Mouse (Mus musculus) heart, postnatal 25 days (tissue): ENCODE data around the gene Ptgdr2. TPM values are rescaled to one million over a fixed set of nuclear protein-coding genes. Genes with fewer than 3 reads are reported as not detected.

Experiments used
- DNase-seq: peaks from one replicate; pipeline ENCODE4 v3.0.0; 2022; ENCODE audit warnings: low spot score
- intact Hi-C: fragments of 180-260 bp; cut with DNase I; formaldehyde crosslinking; loops from one replicate; pipeline ENCODE4 v1.15.1; 2025
- total RNA-seq, 2 experiments: library from RNA; stranded (reverse); gene quantifications; 2 replicates each; pipeline ENCODE4 v1.2.3; 2021

Ptgdr2 gene
- total RNA-seq, 2 experiments from 2014 or later = 0.08 TPM; not detected in 1

DNA sequence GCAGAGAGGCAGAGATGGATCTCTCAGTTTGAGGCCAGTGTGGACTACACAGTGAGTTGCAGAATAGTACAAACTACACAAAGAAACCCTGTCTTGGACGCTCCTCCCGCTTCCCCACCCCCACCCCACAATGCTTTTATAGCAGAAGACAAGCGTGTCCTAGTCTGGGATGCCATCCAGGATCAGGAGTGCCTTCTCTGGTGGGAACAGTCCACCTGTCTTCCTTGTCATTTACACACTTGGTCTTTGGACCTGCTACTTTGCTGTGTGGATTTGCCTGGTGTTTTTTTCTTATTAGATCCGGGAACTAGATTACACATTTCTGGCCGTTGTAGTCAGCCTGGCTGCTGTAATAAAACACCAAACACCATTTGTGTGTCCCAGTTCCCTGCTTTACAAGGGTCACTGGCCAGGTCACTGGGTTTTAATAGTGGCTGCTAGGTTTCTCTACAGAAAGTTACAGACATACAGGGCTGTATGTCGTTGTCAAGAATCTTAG is 10.8 kb upstream of the Ptgdr2 start:
- intact Hi-C loops = no loop called here
- DNase-seq = no peak

DNA sequence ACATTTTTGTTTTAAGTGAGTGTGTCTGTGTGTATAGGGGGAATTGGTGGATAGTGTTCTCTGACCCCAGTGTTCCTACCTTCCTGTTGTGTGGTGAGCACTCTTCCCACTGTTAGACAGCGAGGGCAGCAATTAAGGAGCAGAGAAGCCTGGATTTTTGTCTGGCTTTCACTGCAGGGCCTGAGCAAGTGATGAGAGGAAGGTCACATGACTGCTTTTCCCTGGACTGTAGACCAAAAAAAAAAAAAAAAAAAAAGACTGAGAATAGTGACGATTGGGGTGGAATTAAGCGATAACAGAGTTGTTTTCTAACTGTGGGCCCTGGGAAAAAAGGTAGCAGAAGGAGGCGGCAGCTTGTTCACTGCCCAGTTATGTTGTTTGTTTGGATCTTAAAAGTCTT is 10.3 kb upstream of the Ptgdr2 start:
- DNase-seq = no peak
- intact Hi-C loops = no loop called here

DNA sequence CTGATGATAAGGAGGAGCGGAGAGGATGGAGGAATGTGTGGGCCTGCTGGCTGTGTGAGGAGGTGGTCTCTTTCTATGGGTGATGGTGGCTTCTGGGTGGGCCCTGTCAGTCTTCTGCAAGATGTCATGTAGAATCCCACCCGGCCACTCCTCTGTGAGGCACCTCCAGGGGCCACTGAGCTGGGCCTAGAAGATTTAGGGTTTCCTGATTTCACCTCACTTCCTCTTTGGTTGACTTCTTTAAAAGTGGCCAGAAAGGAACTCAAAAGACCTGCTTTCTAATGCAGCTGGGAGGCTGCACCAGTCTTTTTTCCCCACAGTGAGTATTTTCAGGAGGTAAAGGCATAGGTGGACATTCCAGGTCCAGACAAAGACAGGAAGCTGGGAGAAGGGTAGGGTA is 6.3 kb upstream of the Ptgdr2 start:
- intact Hi-C loops = no loop called here
- DNase-seq = no peak

DNA sequence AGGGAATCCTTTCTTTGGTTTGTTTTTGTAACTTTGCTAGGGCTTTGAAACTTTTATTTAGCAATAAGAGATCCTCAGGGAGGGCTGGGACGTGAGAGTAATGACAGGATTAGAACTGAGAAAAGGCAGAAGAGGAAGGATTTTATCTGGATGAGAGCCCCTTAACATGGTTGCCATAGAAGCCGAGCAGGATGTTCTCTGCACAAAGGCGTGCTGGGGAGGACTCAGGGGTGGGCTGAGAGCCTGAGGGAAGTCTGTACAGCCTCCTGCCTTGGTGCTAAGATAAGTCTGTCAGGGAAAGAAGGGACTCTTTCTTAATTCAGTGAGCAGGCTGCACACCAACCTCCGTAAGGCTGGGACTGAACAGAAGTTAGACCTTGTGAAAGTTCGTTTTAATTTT is 1.9 kb upstream of the Ptgdr2 start:
- DNase-seq = no peak
- intact Hi-C loops = no loop called here

DNA sequence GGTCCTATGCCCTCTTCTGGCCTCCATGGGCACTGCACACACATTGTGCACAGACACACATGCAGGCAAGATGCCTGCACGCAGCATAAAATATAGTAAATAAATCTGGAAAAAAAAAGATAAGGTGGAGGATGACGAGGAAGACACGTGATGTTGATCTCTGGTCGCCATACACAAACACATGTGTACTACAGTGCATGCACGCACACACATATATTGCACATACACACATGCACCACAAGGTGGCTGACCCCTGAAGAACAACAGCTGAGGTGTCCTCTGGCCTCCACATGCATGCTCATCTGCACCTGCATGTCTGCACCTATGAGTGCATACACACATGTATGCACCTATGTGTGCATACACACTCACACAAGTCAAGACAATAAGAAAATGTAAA is 883 bp upstream of the Ptgdr2 start:
- intact Hi-C loops = no loop called here
- DNase-seq = no peak

DNA sequence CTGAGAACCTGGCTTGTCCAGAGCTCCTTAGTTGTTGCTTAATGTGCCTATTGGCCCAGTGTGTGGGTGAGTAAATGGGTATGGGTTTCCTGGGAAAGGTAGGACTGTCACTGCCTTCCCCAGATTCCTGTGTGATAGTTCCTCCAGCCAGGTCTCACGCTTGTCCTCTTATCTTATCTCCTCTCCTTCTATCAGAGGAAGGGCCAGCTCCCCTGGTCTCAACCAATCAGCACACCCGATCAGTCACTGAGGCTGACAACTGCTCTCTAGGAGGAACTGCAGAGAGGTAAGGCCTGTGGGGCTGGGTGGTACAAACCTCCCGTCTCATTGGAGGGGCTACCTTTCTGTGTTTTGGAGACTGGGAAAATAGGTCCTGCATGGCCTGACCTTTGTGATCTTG is 1.8 kb downstream of the Ptgdr2 start:
- DNase-seq = no peak

DNA sequence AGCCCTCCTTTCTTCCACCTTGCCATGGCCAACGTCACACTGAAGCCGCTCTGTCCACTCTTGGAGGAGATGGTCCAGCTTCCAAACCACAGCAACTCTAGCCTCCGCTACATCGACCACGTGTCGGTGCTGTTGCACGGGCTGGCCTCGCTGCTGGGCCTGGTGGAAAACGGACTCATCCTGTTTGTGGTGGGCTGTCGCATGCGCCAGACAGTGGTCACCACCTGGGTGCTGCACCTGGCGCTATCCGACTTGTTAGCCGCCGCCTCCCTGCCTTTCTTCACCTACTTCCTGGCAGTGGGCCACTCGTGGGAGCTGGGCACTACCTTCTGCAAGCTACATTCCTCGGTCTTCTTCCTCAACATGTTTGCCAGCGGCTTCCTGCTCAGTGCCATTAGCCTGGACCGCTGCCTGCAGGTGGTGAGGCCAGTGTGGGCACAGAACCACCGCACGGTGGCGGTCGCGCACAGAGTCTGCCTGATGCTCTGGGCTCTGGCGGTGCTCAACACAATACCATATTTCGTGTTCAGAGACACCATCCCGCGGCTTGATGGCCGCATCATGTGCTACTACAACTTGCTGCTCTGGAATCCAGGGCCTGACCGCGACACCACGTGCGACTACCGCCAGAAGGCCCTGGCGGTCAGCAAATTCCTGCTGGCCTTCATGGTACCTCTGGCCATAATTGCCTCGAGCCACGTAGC is 3.3 kb downstream of the Ptgdr2 start:
- DNase-seq = no peak
- intact Hi-C loops = no loop called here

More for the DNA sequence above, 1.8 kb downstream of the Ptgdr2 start:
- intact Hi-C loops = no loop called here

DNA sequence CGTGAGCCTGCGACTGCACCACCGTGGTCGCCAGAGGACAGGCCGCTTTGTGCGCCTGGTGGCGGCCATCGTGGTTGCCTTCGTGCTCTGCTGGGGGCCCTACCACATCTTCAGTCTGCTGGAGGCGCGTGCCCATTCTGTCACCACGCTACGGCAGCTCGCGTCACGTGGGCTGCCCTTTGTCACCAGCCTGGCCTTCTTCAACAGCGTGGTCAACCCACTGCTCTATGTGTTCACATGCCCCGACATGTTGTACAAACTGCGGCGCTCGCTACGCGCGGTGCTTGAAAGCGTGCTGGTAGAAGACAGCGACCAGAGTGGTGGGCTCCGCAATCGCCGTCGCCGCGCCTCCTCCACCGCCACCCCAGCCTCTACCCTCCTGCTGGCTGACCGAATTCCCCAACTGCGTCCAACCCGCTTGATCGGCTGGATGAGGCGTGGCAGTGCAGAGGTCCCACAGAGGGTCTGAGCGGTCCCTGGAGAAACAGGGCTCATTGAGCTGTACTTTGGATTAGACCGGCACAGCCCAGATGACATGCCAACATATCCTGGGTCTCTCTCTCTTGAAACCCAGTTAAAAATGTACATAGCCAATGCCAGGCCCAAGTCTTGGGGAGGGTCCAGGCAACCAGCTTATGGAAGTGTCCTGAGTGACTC is 4.0 kb downstream of the Ptgdr2 start:
- intact Hi-C loops = no loop called here
- DNase-seq = no peak

DNA sequence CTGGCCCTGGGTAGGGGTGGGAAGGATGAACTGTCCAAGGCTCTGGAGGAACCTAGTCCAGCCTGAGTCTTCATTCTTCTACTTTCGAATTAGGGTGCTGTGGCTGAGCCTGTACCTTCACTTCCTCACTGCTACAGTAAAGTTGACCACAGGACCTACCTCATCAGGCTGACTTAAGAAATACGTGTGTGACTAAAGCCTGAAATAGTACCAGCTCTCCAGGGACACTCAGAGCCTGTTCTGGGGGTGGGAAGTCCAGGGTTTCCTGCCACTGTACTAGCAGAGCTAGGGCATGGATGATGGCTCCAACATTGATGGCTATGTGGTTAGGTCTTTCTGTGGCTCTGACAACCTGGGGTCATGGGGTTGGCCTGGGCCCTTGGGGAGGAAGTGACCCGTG is 7.0 kb downstream of the Ptgdr2 start:
- no peak for DNase-seq
- intact Hi-C loops = no loop called here

DNA sequence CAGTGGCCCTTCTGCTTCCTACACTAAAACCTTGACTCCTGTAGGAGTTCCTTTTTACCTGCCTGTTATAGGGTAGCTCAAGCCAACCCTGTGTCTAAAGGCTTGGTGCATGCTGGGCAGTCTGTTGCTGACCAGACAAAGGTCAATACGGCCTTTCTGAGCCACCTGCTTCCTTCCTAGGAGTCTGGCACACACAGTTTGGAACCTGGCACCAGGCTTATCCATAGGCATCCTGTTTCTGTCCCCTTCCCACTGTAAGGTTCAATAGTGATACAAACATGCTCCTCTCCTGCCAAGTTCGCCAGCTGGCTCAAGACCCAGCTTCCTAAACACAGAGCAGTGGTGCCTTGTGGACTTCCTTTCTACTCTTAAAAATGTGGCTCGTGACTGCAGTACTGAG is 9.5 kb downstream of the Ptgdr2 start:
- intact Hi-C loops = no loop called here
- DNase-seq = no peak

DNA sequence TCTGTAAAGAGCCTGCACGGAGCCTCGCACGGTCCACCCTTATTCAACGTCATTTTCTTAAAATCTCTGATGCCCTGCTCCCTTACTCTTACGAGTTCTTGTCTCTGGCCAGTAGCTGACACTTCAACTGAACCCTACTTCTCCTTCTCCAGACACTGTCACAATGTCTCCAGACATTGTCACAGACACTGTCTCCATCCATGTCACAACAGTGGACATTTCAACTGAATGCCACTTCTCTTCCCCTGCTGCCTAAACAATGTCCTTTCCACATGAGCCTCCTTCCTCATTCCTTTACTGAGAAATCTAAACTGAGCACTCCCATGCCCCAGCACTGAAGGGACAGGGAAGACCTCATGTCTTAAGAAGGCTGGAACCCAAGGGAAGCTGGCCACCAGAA is 10.3 kb downstream of the Ptgdr2 start:
- no peak for DNase-seq
- intact Hi-C loops = no loop called here

DNA sequence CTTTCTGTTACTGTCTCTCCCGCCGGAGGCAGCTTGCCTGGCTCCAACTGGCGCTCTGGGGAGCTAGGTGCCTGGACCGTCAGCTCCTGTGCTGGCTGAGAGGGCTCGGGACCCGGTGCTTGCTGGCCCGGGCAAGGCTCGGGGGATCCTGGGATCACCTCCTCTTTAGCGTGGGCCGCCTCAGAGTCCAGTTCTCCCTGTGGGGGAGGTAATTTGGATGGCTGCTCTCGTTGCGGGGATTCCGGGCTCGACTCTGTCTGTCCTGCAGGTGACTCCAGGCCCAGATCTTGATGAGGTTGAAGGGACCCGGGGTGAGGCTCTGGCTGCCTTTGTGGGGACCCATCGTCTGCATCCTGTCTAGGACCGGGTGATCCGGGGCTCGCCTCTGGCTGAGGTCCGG is 11.5 kb downstream of the Ptgdr2 start:
- intact Hi-C loops = no loop called here
- DNase-seq = no peak

DNA sequence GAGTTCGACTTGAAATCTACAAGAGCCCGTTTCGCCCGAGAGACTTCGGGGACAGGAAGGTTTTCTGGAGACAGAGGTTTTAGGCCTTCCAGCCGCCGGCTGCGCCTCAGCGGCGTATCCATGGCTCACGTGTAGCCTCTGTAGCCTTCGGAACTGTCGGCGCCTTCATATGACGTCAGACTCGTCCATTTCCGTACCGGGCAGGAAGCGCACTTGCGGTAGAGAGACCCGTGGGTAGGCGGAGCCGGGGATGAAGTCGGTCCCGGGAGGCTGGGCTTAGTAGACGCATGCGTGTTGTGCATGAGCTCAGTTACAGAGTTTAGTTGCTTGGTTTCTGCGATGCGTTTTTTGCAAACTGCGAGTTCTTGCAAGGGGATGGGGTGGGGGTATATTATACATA is 12.2 kb downstream of the Ptgdr2 start, which contains the start of gene Ccdc86:
Gene Ccdc86, minus strand, starts transcription at position 155 of the 400 bp plus-strand sequence.
- intact Hi-C loops = loop anchor here (1.0 kb wide), 1 partner anchor 53 kb away; no protein-coding TSS in a partner anchor
- DNase-seq = peak; percentile 90

DNA sequence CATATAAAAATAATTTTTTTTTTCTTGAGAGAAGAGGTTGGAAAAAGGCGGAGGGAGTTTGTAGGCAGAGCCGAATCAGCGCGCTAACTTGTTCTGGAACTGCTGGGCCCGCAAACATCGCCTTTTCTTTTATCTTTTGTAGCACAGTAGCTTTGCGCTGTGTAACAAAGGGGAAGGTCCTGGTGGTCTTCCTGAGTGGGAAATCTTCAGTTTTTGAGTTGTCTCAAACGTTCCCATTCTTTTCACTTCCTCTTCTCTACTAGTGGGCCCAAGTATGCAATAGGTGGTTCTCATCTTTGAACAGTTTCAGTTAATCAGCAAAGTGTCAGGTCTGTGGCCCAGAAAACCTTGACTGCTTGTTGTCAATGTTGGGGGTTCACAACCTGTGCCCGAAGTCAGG is 12.6 kb downstream of the Ptgdr2 start:
- DNase-seq = no peak
- intact Hi-C loops = loop anchor here (1.0 kb wide), 1 partner anchor 53 kb away; no protein-coding TSS in a partner anchor

DNA sequence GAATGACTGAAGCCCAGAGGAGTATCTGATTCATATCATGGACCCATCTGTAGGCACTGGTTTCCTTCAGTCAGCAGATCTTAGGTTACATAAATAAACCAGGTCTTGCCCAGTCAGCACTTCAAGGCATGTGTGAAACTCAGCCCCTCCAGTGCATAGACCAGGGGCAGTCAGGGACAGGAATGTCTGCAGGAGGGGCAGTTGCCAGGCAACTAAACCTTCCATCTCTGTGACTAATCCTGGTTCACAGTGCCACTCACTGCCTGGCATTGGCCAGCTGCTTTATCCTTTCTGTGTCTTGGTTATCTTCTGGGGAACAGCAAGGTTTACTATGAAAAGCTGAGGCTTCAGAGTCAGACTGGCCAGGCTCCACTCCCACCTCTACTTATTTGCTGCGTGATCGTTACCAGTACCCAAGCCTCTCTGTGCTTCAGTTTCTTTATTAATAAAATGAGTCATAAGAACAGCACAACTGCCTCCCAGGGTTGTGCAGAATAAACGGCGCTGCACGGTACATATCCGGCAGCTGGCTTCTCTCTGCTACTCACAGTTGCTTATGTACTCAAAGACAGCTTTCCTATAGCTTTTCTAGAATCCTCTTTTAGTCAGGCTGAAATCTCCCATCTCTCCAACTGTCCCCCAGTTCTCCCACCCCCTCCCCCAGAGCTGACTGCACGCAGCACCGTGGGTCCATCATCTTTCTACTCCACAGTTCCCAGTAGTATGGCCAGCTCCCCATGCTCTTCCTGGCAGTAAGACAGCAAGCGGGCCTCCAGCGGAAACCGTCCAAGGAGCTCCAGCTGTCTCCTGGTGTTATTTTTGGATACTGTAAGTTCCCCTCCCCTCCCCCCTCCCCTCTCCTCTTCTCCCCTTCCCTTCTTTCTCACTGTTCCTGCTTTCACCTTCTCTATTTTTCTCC is 15.3 kb downstream of the Ptgdr2 start:
- intact Hi-C loops = no loop called here
- no peak for DNase-seq

DNA sequence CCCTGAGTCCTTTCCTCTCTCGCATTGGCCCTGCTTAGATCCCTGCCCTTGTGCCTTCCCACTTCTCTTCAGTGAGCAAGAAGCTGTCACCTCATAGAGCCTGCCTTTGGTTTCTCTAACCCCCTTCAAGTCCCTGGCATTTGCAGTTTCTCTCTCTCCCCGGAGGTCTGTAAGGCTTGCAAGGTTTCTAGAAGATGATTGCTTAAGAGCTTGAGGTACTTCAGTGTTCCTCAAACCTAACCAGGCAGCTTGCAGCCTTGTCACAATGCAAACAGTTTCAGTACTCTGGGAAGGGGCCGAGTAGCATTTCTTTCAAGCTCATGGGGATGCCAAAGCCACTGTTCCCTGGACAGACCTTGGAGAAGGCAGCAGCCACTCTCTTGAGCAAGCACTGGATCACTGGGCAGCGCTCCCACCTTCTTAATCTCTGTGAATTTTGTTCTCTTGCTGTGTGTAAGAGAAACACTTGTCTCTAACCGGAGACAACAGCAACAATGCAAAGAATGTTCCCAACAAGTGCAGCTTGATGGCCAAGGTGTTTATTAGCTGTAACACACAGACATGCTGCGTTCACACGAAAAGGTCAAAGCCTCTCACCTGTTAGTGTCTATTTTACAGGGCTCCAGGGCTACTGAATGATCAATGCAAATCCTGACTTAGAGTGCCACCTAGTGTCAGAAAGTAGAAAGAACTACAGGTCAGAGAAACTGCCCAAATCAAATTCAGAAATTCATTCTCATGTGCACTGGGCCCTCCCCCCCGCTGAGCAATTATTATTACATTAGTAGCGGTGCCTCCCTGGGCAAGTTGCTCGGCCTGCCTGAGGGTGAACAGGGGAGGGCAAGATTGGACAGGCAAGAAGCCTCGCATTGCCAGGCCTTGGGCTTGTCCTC is 22.4 kb downstream of the Ptgdr2 start:
- DNase-seq = no peak
- intact Hi-C loops = loop anchor here (2.0 to 5.0 kb wide), 4 partner anchors 51 to 295 kb away; partner anchors contain the start of gene Pga5

DNA sequence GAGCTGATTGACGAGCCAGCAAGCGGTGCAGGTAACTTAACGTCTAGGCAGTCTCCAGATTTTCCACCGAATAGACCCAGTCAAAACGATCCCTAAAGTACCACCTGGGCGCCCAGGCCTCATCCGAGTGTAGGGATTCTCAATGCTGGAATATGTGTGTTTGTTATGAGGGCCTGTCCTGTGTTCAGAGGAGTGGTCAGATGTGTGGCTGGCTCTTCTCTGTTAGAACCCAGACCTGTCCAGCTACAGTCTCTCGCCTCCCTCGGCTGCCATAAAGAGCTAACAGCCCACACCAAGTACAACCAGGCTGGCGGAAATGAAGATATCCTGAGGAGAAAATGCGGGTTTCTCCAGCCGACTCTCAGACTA is 23.0 kb downstream of the Ptgdr2 start:
- no peak for DNase-seq
- intact Hi-C loops = loop anchor here (2.0 to 5.0 kb wide), 5 partner anchors 51 to 295 kb away; partner anchors contain the start of genes Pga5 and Slc15a3

DNA sequence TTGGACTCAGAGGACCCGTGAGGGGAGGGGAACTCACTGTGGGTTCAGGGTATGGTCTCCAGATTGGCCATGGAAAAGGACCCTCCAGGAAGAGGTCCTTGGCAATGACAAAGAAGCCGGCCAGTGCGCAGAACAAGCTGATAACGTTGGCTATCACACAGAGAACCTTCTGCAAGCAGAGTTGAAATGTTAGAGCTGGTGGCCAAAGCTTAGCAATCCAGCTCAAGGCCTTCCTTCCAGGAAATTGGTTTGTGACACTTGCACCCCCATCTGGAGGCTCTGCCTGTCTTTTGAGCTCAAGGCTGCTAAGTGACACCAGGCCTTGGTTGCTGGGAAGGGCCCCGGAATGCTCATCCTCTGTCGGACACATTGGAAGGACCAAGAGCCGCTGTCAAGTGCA is 28.8 kb downstream of the Ptgdr2 start:
- intact Hi-C loops = no loop called here
- DNase-seq = no peak

DNA sequence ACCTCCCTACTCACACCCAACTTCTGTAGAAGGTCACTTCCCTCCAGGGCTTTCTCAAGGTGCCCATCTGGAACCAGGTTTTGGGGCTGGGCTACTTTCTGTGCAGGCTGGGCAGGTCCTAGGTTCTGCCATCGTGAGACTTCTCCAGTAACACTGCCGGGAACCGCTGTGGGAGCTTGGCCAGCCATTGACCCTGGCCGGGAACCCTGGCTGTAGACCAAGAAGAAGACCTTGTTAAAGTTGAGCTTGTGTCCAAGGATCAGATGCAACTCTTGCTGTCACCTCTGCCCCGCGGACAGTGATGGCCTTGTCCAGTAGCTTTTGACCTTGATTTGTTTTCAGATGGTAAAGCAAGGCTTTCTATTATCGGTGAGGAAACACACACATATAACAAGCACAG is 31.6 kb downstream of the Ptgdr2 start:
- DNase-seq = no peak
- intact Hi-C loops = no loop called here
